Mouse (Mus musculus) urinary bladder, postnatal 25 days (tissue): ENCODE measurements around the gene Slc25a35.
"Not testable (repeated sequence)": the region's sequence is repeated elsewhere in the genome, so short reads cannot be mapped to it uniquely, and the experiment has no call there.

ENCODE experiments used
- DNase-seq: peaks from one replicate; pipeline ENCODE4 v3.0.0; 2022; ENCODE audit warnings: low spot score

Slc25a35 gene

GRCm38 (mm10) chr11:69006575-69006974, 38.6 kb downstream of the Slc25a35 start:
- DNase-seq = not testable (repeated sequence)

- DNase-seq = peak; percentile 93
Observed at GRCm38 (mm10) chr11:69008182-69009121, 40.5 kb downstream of the Slc25a35 start, which contains the start of gene Pfas. Gene Pfas (minus strand): TSS chr11:69008460.

GRCm38 (mm10) chr11:69009508-69009907, 41.6 kb downstream of the Slc25a35 start:
- DNase-seq = no peak

GRCm38 (mm10) chr11:69010400-69011323, 42.7 kb downstream of the Slc25a35 start:
- no peak for DNase-seq

GRCm38 (mm10) chr11:69011445-69011844, 43.5 kb downstream of the Slc25a35 start:
- not testable (repeated sequence) for DNase-seq

GRCm38 (mm10) chr11:69012071-69012601, 44.2 kb downstream of the Slc25a35 start:
- DNase-seq = peak; percentile 72

- peak; percentile 84 for DNase-seq
Observed at GRCm38 (mm10) chr11:69015644-69016441, 47.9 kb downstream of the Slc25a35 start, which contains the start of gene Ctc1. Gene Ctc1 (plus strand): TSS chr11:69015911.

GRCm38 (mm10) chr11:69016755-69017154, 48.8 kb downstream of the Slc25a35 start:
- no peak for DNase-seq

- DNase-seq = no peak
Observed at GRCm38 (mm10) chr11:69020691-69021090, 52.8 kb downstream of the Slc25a35 start.
